Mouse (Mus musculus): ENCODE results near the gene Gm44503.

DNA sequence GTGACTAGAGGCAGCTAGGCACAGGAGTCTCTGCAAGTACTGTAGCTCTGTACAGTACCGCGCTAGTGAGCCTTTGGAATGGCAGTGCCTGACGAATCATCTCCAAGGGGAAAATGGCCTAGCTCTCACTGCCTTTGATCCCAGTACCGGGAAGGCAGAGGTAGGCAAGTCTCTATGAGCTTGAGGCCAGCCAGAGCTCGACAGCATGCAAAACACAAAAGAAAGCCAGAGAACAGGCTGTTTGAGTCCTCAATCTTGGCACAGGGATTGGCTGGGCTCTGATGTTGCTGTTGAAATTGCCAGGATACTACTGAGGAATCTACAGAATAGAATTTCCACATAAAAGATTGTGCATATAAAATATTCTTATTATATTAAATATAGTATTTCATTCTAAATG, 13.8 kb downstream of the Gm44503 start:
- no peak for TF ChIP-seq CTCF (IDR thresholded peaks at IDR 0.05; ENCODE audit: low read depth)
- TF ChIP-seq EP300 (IDR thresholded peaks at IDR 0.05; ENCODE audit: low read depth): no peak

All from liver, embryonic 14.5 days (tissue).